Mouse (Mus musculus): ENCODE results near the gene Gm5426.

DNA sequence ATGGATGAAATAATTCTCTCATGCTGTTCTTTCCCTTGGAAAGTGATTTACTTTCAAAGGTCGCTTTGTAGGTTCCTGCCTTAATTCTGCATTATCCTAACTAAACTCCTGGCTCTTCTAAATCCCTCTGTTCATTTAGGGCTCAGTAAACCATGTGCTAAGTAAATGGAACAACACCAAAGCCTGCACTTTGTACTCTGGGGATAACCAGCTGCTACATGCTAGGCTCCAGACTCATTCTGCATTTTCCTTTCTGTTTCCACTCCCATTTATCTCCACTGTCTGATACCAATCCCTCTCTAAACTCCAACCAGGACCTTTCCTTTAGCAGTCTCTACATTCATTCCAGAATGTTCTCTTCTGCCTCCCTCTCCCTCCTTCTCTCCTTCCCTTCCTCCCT is 46.7 kb upstream of the Gm5426 start:
- TF ChIP-seq POLR2A (IDR thresholded peaks at IDR 0.05; ENCODE audit: insufficient read depth, low read length) (no peak), CTCF (IDR thresholded peaks at IDR 0.05; ENCODE audit: low read depth, low read length) (no peak), EP300 (IDR thresholded peaks at IDR 0.05; ENCODE audit: insufficient read depth, low read depth, low read length) (no peak)
